Mouse (Mus musculus) embryonic fibroblast, embryonic 13.5 days (primary cell): Measurements from ENCODE around the gene Gramd1b. TPM values are rescaled to one million over a fixed set of nuclear protein-coding genes. Genes with fewer than 3 reads are reported as not detected.

Experiments used
- H3K27ac ChIP-seq: 2 replicates; pipeline ENCODE4 v1.5.1; 2012; ENCODE audit warnings: low read length, control low read depth, inconsistent platforms; ENCODE audit not compliant: insufficient read depth
- H3K4me1 ChIP-seq: 2 replicates; pipeline ENCODE4 v1.6.1; 2011; ENCODE audit warnings: low read length; ENCODE audit not compliant: control insufficient read depth, insufficient read depth
- H3K4me3 ChIP-seq: 2 replicates; pipeline ENCODE4 v1.5.1; 2011; ENCODE audit warnings: mild to moderate bottlenecking, control low read depth, low read length; ENCODE audit not compliant: insufficient read depth
- CTCF ChIP-seq: IDR thresholded peaks from 2 replicates; pipeline ENCODE4 v1.5.1; 2011; ENCODE audit warnings: mild to moderate bottlenecking, control low read depth, low read length, moderate library complexity, borderline replicate concordance; ENCODE audit not compliant: insufficient read depth
- POLR2A ChIP-seq: IDR thresholded peaks from 2 replicates; pipeline ENCODE4 v1.6.1; 2011; ENCODE audit warnings: low read depth, mild to moderate bottlenecking, control low read depth, low read length, moderate library complexity
- polyA plus RNA-seq: library from polyadenylated mRNA; stranded (reverse); fragments of >200 nt; gene quantifications from 2 replicates; pipeline ENCODE4 v1.2.4, GENCODE M21; 2011; ENCODE audit warnings: low read depth; ENCODE audit not compliant: missing spikeins, insufficient read length

The Gramd1b gene
- polyA plus RNA-seq, 1 experiment: 14.3 TPM

DNA sequence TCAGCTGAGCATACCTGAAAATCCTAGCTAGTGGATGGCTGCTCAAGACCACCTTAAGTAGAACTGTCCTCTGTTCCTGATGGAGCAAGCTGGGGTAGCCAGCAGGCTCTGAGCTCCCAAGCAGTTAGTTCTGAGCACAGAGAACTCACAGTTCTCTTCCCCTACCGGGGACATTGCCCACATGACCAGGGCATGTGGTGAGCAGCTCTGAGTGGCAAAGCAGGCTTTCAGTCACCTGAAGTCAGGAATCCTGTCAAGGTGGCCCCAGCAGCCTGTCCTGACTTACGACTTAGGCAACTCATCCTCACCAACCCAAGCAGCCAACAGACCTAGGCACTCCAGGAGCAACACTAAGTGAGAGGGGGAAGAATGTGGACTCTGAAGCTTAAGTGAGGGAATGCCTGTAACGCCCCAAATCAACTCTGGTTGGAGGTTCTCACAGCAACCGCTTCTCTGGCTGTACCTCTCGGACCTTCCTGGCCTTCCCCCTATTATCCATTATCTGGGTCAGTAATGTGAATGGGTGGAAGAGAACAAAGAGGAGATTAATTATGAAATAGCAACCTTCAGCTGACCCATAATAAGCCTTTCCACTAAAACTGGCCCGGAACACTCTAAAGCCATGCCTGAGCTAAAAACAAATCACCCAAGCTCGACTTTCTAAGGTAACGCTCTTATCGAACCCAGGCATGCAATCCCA is 154.3 kb downstream of the Gramd1b start:
- H3K4me3 ChIP-seq: no peak overlapping the region
- H3K4me1 ChIP-seq: no peaks in the 10 kb centered on the region
- TF ChIP-seq POLR2A (no peak), CTCF (no peak)
- no peak overlapping the region for H3K27ac ChIP-seq

- Histone ChIP-seq H3K4me1 (no peaks in the 10 kb centered on the region), H3K27ac (no peak overlapping the region), H3K4me3 (no peak overlapping the region)
- TF ChIP-seq CTCF (no peak), POLR2A (no peak)
Measured at GRCm38 (mm10) chr9:40376139-40376541, 155.0 kb downstream of the Gramd1b start.

DNA sequence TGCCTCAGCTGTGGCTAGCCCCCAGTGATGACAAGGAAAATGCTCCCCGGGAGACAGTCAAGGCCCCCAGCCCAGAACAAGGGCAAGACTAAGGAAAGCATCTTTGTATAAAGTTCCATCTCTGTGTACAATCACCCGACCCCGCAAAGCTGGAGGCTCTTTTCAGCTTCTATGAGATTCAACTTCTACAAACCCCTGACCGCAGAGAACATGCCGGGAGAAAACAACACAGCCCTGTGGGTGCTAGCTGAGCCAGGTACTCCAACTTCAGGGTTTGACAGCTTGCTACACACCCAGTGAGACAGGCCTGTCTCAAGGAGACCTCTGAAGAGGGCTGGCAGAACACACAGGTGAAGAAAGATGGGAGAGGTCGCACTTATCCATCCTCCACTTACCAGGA is 155.7 kb downstream of the Gramd1b start:
- Histone ChIP-seq H3K4me3 (no peak overlapping the region), H3K4me1 (no peaks in the 10 kb centered on the region), H3K27ac (no peak overlapping the region)
- no peak for TF ChIP-seq POLR2A
- TF ChIP-seq CTCF: no peak

DNA sequence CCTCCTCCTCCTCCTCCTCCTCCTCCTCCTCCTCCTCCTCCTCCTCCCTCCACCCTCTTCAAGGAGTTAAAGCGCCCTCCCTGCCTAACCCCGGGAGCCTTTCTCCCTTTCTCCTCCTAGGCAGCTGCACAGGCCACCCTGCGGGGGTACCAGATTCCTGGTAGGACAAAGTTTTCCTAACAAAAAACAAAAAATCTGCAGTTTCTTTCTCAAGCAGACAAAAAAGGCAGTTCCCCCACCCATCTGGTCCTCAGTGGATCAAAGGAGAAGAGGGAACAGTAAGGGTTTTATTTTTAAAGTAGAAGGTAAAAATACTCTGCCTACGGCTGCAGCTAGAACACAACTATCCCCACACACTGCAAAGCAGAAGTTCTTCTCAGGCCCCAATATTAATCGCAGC is 156.2 kb downstream of the Gramd1b start:
- TF ChIP-seq CTCF (no peak), POLR2A (no peak)
- Histone ChIP-seq H3K4me3 (no peak overlapping the region), H3K4me1 (no peaks in the 10 kb centered on the region), H3K27ac (no peak overlapping the region)

GRCm38 (mm10) chr9:40374533-40374971 is 156.6 kb downstream of the Gramd1b start:
- TF ChIP-seq CTCF (no peak), POLR2A (no peak)
- Histone ChIP-seq H3K27ac (no peak overlapping the region), H3K4me1 (no peaks in the 10 kb centered on the region), H3K4me3 (no peak overlapping the region)

DNA sequence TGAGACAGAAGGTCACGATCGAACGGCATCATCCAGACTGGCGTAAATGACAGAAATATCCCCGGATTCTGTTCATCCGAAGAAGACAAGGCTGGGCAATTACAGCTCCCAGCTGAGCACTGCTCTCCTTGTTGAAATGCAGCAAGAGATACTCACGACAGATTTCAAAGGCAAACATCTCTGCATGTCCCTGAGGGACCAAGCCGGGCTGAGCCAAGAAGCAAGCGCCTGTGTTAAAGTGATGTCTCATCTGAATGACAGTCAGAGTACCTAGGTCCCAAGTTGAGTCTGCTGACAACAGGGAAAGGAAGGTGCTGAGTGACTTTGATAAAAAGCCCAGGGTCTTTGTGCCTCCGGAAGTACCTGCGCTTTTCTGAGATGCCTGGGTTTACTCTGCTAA is 157.1 kb downstream of the Gramd1b start:
- Histone ChIP-seq H3K27ac (no peak overlapping the region), H3K4me3 (no peak overlapping the region), H3K4me1 (no peaks in the 10 kb centered on the region)
- TF ChIP-seq POLR2A (no peak), CTCF (no peak)

- Histone ChIP-seq H3K27ac (no peak overlapping the region), H3K4me3 (no peak overlapping the region)
- no peak for TF ChIP-seq CTCF
- TF ChIP-seq POLR2A: no peak
Measured at GRCm38 (mm10) chr9:40370151-40370550, 161.0 kb downstream of the Gramd1b start.

GRCm38 (mm10) chr9:40366795-40367194 is 164.4 kb downstream of the Gramd1b start:
- no peak overlapping the region for H3K4me3 ChIP-seq
- H3K27ac ChIP-seq: no peak overlapping the region
- H3K4me1 ChIP-seq: no peaks in the 10 kb centered on the region
- TF ChIP-seq POLR2A (no peak), CTCF (no peak)

More at GRCm38 (mm10) chr9:40370151-40370550, 161.0 kb downstream of the Gramd1b start:
- H3K4me1 ChIP-seq: no peaks in the 10 kb centered on the region

GRCm38 (mm10) chr9:40364312-40364711 is 166.9 kb downstream of the Gramd1b start:
- no peak for TF ChIP-seq CTCF
- Histone ChIP-seq H3K4me1 (no peaks in the 10 kb centered on the region), H3K27ac (no peak overlapping the region), H3K4me3 (no peak overlapping the region)

- H3K4me1 ChIP-seq: no peaks in the 10 kb centered on the region
- no peak overlapping the region for H3K27ac ChIP-seq
- H3K4me3 ChIP-seq: no peak overlapping the region
- TF ChIP-seq POLR2A (no peak), CTCF (no peak)
Measured at GRCm38 (mm10) chr9:40361970-40362369, 169.2 kb downstream of the Gramd1b start.
